ENCODE assay signal across 8 mouse cellular contexts in the genomic region with DNA sequence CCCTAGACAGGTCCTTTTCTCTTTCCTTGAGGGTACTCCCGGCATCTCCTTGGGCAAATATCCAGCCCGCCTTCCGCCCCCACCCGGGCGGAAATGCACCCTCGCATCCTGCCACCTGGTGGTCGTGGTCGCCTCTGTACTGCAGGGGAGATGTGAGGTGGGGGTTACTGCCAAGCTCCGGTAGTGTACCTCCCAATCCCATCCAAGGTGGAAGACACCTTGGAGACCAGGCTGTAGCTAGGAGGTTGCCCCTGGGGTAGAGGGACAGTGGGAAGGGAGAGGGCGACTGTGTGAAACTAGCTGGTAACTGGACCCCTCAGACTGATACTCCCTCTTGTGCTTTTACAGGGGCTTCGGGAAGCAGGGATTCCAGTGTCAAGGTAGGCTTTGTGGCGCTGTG. TPM values are rescaled to one million over a fixed set of nuclear protein-coding genes. Genes with fewer than 3 reads are reported as not detected.
DNase-seq lines count a peak whose midpoint lies in the region; ATAC-seq and TF ChIP-seq lines count a peak whose summit lies in the region.

No protein-coding gene starts in this region.

- TF ChIP-seq CTCF in layer of hippocampus, adult 2 months (conservative IDR thresholded peaks at IDR 0.05) = peak; percentile 73

- no peak for DNase-seq in layer of hippocampus, adult 2 months (ENCODE audit: low spot score in 2 of 2)
- DNase-seq in layer of hippocampus, adult 9-11 months = no peak
- no peak for DNase-seq in forebrain, embryonic 11.5 days (ENCODE audit: low spot score)
- peak; percentile 33 to 53 for DNase-seq in spleen, postnatal 14 days (ENCODE audit: low spot score in 2 of 2)
- DNase-seq in Muller cell, postnatal 12 days (ENCODE audit: inconsistent ontology term) = no peak

- no peaks in the 10 kb centered on the region for H3K9me3 ChIP-seq in forebrain, embryonic 11.5 days (ENCODE audit: control insufficient read depth, low read length)
- no peaks in the 10 kb centered on the region for H3K9me3 ChIP-seq in intestine, embryonic 16.5 days (ENCODE audit: control insufficient read depth, low read length)
- H3K9me3 ChIP-seq in megakaryocyte, embryonic 14.5 days = no peaks in the 10 kb centered on the region

- 9% methylated on average over 12 of the region's 12 CpGs for WGBS in forebrain, embryonic 11.5 days
- 12% methylated on average over 12 of the region's 12 CpGs for WGBS in intestine, embryonic 16.5 days

- H3K36me3 ChIP-seq in forebrain, embryonic 11.5 days (ENCODE audit: control insufficient read depth, insufficient read depth, low read length) = no peaks in the 10 kb centered on the region
- no peaks in the 10 kb centered on the region for H3K36me3 ChIP-seq in intestine, embryonic 16.5 days (ENCODE audit: control insufficient read depth, insufficient read depth, low read length)
- H3K36me3 ChIP-seq in megakaryocyte, embryonic 14.5 days (replicated peaks; ENCODE audit: low read length) = no peaks in the 10 kb centered on the region

- peaks cover 9% of the 10 kb centered on the region; the same call in 1 of the 2 replicates for H3K4me1 ChIP-seq in forebrain, embryonic 11.5 days (replicated peaks; ENCODE audit: control insufficient read depth, insufficient read depth, low read length)
- peaks cover 11% of the 10 kb centered on the region; the same call in 1 of the 2 replicates for H3K4me1 ChIP-seq in intestine, embryonic 16.5 days (ENCODE audit: control insufficient read depth, insufficient read depth, low read length)
- peaks cover 35% of the 10 kb centered on the region for H3K4me1 ChIP-seq in megakaryocyte, embryonic 14.5 days

- peak overlapping the region; percentile 96 for H3K27ac ChIP-seq in layer of hippocampus, adult 2 months
- no peak overlapping the region for H3K27ac ChIP-seq in forebrain, embryonic 11.5 days (ENCODE audit: low read depth, low read length)
- no peak overlapping the region for H3K27ac ChIP-seq in intestine, embryonic 16.5 days (ENCODE audit: low read length)

- no peak overlapping the region for H3K9ac ChIP-seq in forebrain, embryonic 11.5 days (ENCODE audit: low read length)
- peak overlapping the region; percentile 56; the same call in 1 of the 2 replicates for H3K9ac ChIP-seq in intestine, embryonic 16.5 days (ENCODE audit: low read depth, low read length)

- peak overlapping the region; percentile 91; the same call in 1 of the 2 replicates for H3K4me2 ChIP-seq in forebrain, embryonic 11.5 days (ENCODE audit: low read depth, low read length, severe bottlenecking)
- H3K4me2 ChIP-seq in intestine, embryonic 16.5 days (ENCODE audit: low read depth, low read length) = peak overlapping the region; percentile 97

- H3K27me3 ChIP-seq in forebrain, embryonic 11.5 days (ENCODE audit: control insufficient read depth, insufficient read depth, low read length) = peaks cover 22% of the 10 kb centered on the region
- peaks cover 28% of the 10 kb centered on the region for H3K27me3 ChIP-seq in intestine, embryonic 16.5 days (replicated peaks; ENCODE audit: control insufficient read depth, insufficient read depth, low read length)
- peaks cover 64% of the 10 kb centered on the region for H3K27me3 ChIP-seq in megakaryocyte, embryonic 14.5 days (replicated peaks)

- peak overlapping the region; percentile 92 for H3K4me3 ChIP-seq in layer of hippocampus, adult 2 months
- H3K4me3 ChIP-seq in forebrain, embryonic 11.5 days (ENCODE audit: low read depth, low read length) = peak overlapping the region; percentile 58
- H3K4me3 ChIP-seq in intestine, embryonic 16.5 days (ENCODE audit: low read length) = peak overlapping the region; percentile 63
- H3K4me3 ChIP-seq in megakaryocyte, embryonic 14.5 days (replicated peaks) = peak overlapping the region; percentile 93

- peak; percentile 24 for ATAC-seq in activated CD4-positive, CD25-positive, alpha-beta regulatory T cell, adult 4 months
- ATAC-seq in forebrain, embryonic 11.5 days (replicated peaks; ENCODE audit: low FRiP score) = no peak
- 0 out of 2 replicates have a peak, but pooled peaks have one; percentile 2 for ATAC-seq in intestine, embryonic 16.5 days

RNA-seq across cellular contexts. Expression of a gene that starts 1.6 kb away (rescaled TPM):
- 100 to 1,000 TPM; 788 to 796 TPM for total RNA-seq in layer of hippocampus, adult 2 months (2021)
- 10 to 100 TPM; 71.9 to 78.3 TPM for polyA plus RNA-seq in activated CD4-positive, CD25-positive, alpha-beta regulatory T cell, adult 4 months (2017; shearing (Covaris generic))
- 10.0 and 13.0 TPM in 2 replicates for polyA plus RNA-seq in forebrain, embryonic 11.5 days (2014; fragmentation: Nextera tagmentation; extraction: Ambion mirVana)
- polyA plus RNA-seq in intestine, embryonic 16.5 days (2015; fragmentation: Nextera tagmentation; extraction: Ambion mirVana) = 4.1 and 7.2 TPM in 2 replicates
- polyA plus RNA-seq in megakaryocyte, embryonic 14.5 days (2012; ENCODE audit: insufficient read depth, low replicate concordance) = 0.82 and 0.83 TPM in 2 replicates

Comparison
In these comparisons a context has a peak if more than half of its experiments do, and no peak if none do; other contexts are left out.
1. DNase-seq: peak in spleen, postnatal 14 days (2 of 2); none in layer of hippocampus, adult 2 months (0 of 2), layer of hippocampus, adult 9-11 months (single experiment), forebrain, embryonic 11.5 days (single experiment) and Muller cell, postnatal 12 days (single experiment).
2. Peak in every context shown above with its lines, with median percentiles within 50 percentile points of each other: H3K4me3 ChIP-seq.